Mouse (Mus musculus): Measurements from ENCODE around the gene Mob3b. TPM values are rescaled to one million over a fixed set of nuclear protein-coding genes. Genes with fewer than 3 reads are reported as not detected.
A peak's percentile ranks its signal among the peaks of the same experiment; 100 is the strongest.

Mob3b gene
- polyA plus RNA-seq, 1 experiment from 2014 or later: 29.5 TPM

DNA sequence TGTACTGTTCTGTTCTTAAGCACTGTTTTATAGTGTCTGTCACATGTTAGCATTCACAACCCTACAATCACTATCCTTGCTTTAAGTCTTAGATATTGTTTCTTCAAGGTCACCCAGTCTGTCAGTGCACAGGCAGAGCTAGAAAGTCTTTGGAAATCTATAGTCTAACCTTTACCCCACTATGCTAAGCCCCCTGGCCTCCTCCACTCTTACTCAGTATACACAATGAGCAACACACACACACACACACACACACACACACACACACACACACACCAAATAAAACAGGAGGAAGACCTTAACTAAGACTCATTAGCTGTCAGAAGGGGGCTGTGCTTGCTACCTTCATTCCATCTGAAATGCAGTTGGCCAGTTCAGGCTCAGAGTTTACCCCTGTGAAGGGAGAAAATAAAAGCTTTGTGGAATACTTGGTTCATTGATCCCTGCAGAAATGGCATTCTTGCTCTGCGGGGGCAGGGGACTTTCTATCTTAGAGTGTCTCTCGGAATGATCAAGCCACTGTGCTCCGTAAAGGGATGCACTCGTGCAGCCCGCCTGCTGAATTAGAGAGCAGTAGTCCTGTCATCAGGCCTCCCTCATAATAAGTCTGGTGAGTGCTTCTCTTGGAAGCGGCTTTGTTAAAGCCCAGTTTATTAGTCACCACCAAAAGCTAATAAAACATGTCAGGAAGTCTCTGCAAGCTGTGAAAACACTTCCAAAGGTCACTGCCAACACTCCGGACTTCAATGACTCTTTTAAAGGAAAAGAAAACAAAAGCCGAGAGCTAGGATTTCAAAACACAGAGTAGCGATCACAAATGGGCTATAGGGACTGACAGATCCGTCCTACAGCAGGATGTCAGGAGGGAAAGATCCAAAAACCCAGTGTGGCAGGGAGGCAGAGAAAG is 144.6 kb downstream of the Mob3b start:
- Histone ChIP-seq H3K4me2 (no peak overlapping the region; the same call in 1 of the 2 replicates), H3K4me3 (replicated peaks) (no peak overlapping the region), H3K36me3 (no peaks in the 10 kb centered on the region), H3K27ac (peak overlapping the region; percentile 26; the same call in 1 of the 2 replicates), H3K9me3 (no peaks in the 10 kb centered on the region), H3K4me1 (peaks cover 8% of the 10 kb centered on the region), H3K27me3 (replicated peaks) (no peaks in the 10 kb centered on the region), H3K9ac (no peak overlapping the region)
- peak; percentile 27; the same call in 1 of the 2 replicates for ATAC-seq (ENCODE audit: insufficient read depth, low FRiP score, low read depth)
- 25% methylated on average over 10 of the region's 10 CpGs for WGBS

DNA sequence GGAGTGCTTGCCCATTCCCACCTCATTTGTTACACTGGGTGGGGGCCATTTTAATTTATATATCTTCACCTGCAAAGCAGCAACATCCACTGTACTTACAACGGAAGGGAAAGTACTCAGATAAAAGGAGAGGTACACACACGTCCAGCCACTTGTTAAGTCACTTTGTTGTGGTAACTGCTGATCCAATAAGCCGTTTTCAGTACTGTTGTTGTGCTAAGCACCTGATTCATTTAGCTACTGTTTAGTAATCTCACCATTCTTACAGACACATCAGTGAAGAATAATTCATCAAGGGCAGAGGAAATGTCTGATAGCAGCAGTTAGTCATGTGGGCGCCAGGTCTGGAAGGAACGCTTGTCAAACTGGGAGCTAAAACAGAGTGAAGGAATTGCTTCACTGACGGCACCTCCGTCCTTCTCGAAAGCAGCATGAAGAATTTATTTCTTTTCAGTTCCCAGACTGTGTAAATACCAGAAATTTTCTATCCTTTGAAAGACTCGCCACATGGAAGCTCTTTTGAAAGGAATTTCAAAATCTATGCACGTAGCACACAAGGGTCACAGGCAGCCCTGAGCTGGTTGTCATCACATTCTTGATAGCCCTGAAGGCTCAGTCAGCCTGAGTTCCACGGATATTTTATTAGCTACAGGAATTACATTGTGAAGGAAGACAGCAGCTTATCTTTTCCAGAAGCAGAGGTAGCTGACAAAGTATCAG is 150.6 kb downstream of the Mob3b start:
- ATAC-seq (ENCODE audit: insufficient read depth, low FRiP score, low read depth): no peak
- H3K36me3 ChIP-seq: no peaks in the 10 kb centered on the region
- H3K4me3 ChIP-seq (replicated peaks): no peak overlapping the region
- H3K27ac ChIP-seq: no peak overlapping the region
- WGBS: 30% methylated on average over 11 of the region's 11 CpGs
- no peak overlapping the region for H3K4me2 ChIP-seq
- H3K27me3 ChIP-seq (replicated peaks): no peaks in the 10 kb centered on the region
- H3K9me3 ChIP-seq: no peaks in the 10 kb centered on the region
- no peak overlapping the region for H3K9ac ChIP-seq
- peaks cover 22% of the 10 kb centered on the region for H3K4me1 ChIP-seq

DNA sequence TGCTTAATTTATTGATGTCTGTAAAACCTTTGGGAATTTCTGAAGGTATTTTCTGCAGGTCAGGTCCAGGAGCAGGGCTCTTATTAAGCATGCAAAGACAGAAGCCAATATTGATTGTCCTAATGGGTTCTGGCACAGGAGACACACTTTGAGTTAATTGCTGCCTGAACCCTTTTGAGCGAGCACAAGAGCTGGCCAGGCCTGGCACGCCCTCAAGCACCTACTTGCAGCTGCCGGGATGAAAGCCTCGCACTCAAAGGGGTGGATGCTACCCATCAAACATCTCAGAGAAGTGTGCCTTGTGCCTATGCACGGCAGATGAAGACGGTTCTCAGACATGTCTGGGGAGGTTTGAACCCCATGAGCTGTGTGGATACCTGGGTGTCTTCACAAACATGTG is 151.2 kb downstream of the Mob3b start:
- no peak; the same call in 1 of the 2 replicates for ATAC-seq (ENCODE audit: insufficient read depth, low FRiP score, low read depth)
- H3K36me3 ChIP-seq: no peaks in the 10 kb centered on the region
- H3K27ac ChIP-seq: no peak overlapping the region
- 55% methylated on average over 6 of the region's 6 CpGs for WGBS
- no peaks in the 10 kb centered on the region for H3K27me3 ChIP-seq (replicated peaks)
- peaks cover 22% of the 10 kb centered on the region for H3K4me1 ChIP-seq
- no peak overlapping the region for H3K9ac ChIP-seq
- no peak overlapping the region for H3K4me3 ChIP-seq (replicated peaks)
- H3K4me2 ChIP-seq: no peak overlapping the region
- no peaks in the 10 kb centered on the region for H3K9me3 ChIP-seq

DNA sequence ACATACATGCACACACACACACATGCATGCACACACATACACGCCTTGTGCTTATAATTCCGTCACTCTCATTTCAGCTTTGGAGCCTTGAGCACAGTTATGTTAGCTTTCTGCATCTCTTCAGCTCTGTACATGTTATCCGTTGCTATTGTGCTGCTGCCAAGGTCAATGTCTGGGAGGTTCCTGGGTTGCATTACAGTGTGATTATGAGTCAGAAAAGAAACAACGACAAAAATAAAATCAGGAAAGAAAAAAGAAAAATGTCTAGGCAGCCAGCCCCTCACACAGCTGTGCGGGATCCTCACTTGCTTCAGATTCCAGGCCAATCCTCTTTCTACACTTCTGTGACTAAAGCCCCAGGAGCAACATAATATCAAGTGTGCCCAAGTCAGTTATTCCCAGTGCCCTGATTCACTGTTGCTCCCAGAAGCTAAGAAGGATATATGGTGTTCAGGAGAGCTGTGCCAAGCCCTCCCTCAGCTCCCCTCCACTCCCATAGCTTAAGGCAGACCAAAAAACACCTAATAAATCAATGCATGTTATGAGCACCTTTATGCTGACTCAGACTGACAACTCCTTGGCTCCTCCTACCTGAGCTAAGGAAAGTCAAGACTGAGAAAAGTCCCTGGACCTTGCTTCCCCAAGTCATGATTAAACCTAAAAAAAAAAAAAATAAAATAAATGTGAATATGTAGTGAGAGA is 152.1 kb downstream of the Mob3b start:
- no peak overlapping the region for H3K9ac ChIP-seq
- H3K9me3 ChIP-seq: no peaks in the 10 kb centered on the region
- H3K4me2 ChIP-seq: no peak overlapping the region
- H3K27me3 ChIP-seq (replicated peaks): no peaks in the 10 kb centered on the region
- ATAC-seq (ENCODE audit: insufficient read depth, low FRiP score, low read depth): no peak
- WGBS: 52% methylated on average over 5 of the region's 5 CpGs
- no peak overlapping the region for H3K27ac ChIP-seq
- no peak overlapping the region for H3K4me3 ChIP-seq (replicated peaks)
- H3K4me1 ChIP-seq: peaks cover 22% of the 10 kb centered on the region
- no peaks in the 10 kb centered on the region for H3K36me3 ChIP-seq

DNA sequence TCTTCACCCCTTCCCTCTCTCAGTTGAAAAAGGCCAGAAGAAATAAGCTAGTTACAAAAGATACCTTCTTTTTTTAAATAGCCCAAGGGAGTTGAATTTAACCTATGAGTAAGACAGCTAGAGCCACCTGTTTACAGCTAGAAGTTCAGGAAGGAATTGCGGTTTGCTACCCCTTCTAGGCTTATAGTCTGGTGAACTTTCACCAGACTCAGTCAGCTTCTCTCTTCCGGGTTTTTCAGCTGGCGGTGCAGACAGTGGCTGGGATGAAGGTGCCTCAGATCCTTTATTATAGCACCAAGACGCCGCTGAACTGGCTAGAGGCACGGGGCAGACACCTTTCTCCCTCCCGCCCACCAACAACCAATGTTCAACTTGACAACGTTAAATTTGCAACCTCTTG is 152.8 kb downstream of the Mob3b start:
- 80% methylated on average over 8 of the region's 8 CpGs for WGBS
- Histone ChIP-seq H3K27ac (no peak overlapping the region), H3K27me3 (replicated peaks) (no peaks in the 10 kb centered on the region), H3K4me3 (replicated peaks) (no peak overlapping the region), H3K9ac (no peak overlapping the region), H3K4me1 (peaks cover 22% of the 10 kb centered on the region), H3K4me2 (no peak overlapping the region), H3K9me3 (no peaks in the 10 kb centered on the region), H3K36me3 (no peaks in the 10 kb centered on the region)
- ATAC-seq (ENCODE audit: insufficient read depth, low FRiP score, low read depth): no peak

DNA sequence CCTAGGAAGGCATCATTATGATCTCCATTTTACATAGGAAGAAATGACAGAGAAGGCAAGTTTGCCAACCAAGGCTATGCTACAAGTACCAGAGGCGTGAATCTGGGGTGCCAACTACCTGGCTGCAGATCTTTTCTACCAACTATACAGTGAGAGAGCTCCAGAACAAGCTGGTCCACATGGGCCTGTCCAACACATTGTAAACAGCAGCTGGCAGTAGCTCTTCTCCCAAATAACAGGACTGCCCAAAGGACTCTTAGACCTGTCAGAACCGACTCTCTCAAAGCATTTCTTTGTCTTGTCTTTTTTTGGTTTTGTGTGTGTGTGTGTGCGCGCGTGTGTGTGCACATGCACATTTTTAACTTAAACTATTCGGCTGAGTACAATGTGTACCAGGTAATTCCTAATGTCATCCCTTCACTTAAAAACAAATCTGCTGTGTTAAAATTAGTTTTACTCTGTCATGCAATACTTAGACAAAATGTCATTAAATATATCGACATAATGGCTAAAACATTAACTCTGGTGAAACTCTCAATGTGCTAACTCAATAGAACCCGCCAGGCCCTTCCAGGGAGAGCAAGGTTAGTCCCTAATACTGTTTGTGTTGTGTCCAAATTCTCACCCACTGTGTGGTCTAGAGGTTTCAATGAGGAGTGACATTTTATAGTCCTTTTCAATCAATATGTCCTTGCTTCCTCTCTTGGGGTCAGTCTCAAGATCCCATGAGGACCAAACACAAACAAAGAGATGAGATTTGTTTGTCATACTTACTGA is 153.5 kb downstream of the Mob3b start:
- 80% methylated on average over 8 of the region's 8 CpGs for WGBS
- Histone ChIP-seq H3K4me1 (peaks cover 22% of the 10 kb centered on the region), H3K36me3 (no peaks in the 10 kb centered on the region), H3K27ac (no peak overlapping the region), H3K9ac (no peak overlapping the region), H3K9me3 (no peaks in the 10 kb centered on the region), H3K4me3 (replicated peaks) (no peak overlapping the region), H3K27me3 (replicated peaks) (no peaks in the 10 kb centered on the region), H3K4me2 (no peak overlapping the region)
- no peak for ATAC-seq (ENCODE audit: insufficient read depth, low FRiP score, low read depth)

DNA sequence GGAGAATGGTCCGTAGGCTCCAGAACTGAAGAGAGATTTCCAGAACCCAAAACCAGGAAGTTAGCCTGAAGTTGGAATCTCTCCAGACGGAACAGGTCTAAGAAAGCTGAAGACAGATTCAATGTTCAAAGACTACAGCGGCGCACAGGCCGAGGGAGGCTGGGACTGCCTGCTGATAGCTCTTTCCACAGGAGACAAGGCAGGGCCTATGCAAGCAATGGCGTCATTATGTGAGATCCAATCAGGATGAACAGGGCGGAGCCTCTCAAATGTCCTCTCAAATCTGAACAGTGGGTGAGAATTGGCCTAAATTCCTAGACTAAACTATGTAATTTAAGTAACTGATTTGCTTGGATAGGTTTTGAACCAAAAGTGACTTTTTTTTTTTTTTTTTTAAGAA is 160.7 kb downstream of the Mob3b start:
- Histone ChIP-seq H3K4me3 (replicated peaks) (no peak overlapping the region), H3K4me2 (no peak overlapping the region), H3K9ac (no peak overlapping the region), H3K36me3 (no peaks in the 10 kb centered on the region), H3K27me3 (replicated peaks) (no peaks in the 10 kb centered on the region), H3K9me3 (no peaks in the 10 kb centered on the region), H3K4me1 (peaks cover 23% of the 10 kb centered on the region), H3K27ac (no peak overlapping the region)
- no peak for ATAC-seq (ENCODE audit: insufficient read depth, low FRiP score, low read depth)
- 82% methylated on average over 7 of the region's 7 CpGs for WGBS

DNA sequence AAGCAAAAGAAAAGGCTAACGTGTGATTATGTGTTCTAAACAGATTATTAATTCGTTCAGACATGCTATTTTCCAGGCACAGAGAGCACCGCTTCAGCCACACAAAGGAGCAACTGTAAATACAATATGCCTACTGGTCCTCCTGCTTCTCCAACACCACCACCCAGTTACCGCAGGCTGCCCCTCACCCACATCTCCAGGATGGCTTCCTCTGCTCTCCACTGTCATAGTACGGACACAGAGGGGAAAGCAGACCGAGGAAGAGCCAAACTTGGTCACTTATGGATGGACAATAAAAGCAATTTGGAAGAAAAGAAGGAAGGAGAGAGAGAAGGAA is 163.7 kb downstream of the Mob3b start:
- WGBS: 39% methylated on average over 6 of the region's 6 CpGs
- Histone ChIP-seq H3K27ac (peak overlapping the region; percentile 76), H3K4me1 (peaks cover 32% of the 10 kb centered on the region), H3K36me3 (no peaks in the 10 kb centered on the region), H3K9ac (no peak overlapping the region), H3K4me3 (replicated peaks) (no peak overlapping the region), H3K27me3 (replicated peaks) (no peaks in the 10 kb centered on the region), H3K9me3 (no peaks in the 10 kb centered on the region), H3K4me2 (peak overlapping the region; percentile 34)
- ATAC-seq (ENCODE audit: insufficient read depth, low FRiP score, low read depth): no peak

DNA sequence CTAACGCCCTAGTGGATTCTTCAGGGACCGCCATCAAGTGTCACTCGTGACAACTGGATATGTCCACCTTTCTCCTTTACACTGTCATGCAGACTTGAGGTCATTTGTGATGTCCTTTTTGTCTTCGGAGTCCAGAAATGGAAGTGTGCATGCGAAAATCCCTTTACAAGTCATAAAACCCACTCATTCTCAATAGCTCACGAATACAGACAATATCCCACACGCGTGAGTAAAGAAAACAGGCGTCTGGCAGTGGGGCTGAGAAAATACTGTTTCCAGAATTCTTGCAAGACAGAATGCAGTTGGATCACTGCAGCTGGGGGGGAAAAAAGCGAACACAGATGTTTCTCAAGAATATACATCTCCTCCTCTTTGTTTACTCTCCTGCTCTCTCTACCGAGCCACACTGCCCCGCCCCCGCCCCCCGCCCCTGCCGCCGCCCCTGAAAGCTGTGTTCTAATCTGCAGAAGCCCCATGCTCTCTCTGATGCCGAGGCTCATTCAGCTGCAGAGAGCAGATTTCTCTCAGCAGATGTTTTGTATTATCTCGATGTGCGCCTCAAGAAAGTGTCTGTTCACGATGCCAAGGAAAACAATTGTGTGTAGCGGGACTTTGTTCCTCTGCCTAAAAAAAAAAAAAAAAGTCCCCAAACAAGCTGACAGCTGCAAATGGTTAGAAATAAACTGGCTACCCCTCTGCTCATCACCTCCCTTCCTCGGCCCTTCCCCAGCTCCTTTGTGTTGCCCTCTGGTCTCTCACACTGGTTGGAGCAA is 164.2 kb downstream of the Mob3b start:
- Histone ChIP-seq H3K4me2 (peak overlapping the region; percentile 34), H3K9me3 (no peaks in the 10 kb centered on the region), H3K4me3 (replicated peaks) (no peak overlapping the region), H3K9ac (no peak overlapping the region), H3K4me1 (peaks cover 32% of the 10 kb centered on the region), H3K27ac (peak overlapping the region; percentile 76), H3K27me3 (replicated peaks) (no peaks in the 10 kb centered on the region), H3K36me3 (no peaks in the 10 kb centered on the region)
- ATAC-seq (ENCODE audit: insufficient read depth, low FRiP score, low read depth): peak; percentile 36; the same call in 1 of the 2 replicates
- 28% methylated on average over 22 of the region's 22 CpGs for WGBS

DNA sequence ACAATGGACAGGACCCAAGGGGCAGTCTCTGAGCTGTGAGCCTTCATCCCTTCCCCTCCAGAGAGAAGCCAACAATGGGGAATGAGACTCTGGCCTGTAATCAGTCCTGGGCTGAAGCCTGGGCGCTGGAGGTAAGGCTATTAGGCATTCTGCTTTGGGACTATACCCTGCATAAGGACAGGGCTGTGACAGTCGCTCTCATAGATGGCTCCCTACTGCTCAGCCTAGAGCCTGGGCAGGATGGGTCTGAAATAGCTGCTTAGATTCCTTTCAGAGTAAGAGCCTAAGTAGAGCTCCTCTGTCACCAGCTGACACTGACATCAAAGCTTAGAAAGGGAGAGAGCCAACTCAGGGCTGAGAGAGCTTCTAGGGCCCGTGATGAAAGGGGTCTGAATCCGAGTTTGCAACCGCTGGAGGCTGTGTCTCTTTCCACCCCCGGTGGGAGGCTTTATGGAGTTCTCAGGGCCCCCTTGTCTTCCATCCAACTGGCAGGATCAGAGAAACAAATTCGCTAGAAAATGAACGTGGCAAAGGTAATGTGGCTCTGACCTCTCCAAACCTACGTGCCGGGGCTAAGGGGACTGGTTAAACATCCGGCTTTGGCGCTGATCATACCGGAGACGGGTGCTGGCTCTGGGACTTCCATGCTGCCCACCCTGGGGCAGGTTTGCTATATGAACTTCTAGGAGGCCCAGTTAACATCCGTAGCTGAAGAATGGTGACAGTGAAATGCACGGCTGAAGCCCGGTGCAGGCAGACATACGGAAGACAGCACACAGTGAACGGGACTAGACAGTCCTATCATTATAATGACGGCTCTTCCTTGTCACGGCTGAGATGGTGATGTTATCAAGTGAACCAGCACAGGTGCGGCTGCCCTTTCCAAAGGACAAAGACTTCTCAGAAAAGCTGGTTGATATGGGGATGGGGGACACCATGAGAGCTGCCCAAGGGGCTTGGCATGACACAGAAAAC is 165.1 kb downstream of the Mob3b start:
- Histone ChIP-seq H3K4me2 (no peak overlapping the region), H3K27ac (peak overlapping the region; percentile 52; the same call in 1 of the 2 replicates), H3K27me3 (replicated peaks) (no peaks in the 10 kb centered on the region), H3K36me3 (no peaks in the 10 kb centered on the region), H3K4me3 (replicated peaks) (no peak overlapping the region), H3K4me1 (peaks cover 33% of the 10 kb centered on the region), H3K9me3 (no peaks in the 10 kb centered on the region), H3K9ac (no peak overlapping the region)
- ATAC-seq (ENCODE audit: insufficient read depth, low FRiP score, low read depth): no peak
- WGBS: 66% methylated on average over 22 of the region's 22 CpGs
